Mouse (Mus musculus) neural tube, embryonic 14.5 days (tissue): ENCODE results near the gene Nek10. TPM values are rescaled to one million over a fixed set of nuclear protein-coding genes. Genes with fewer than 3 reads are reported as not detected.

Source experiments
- ATAC-seq: fragments of 200-750 bp; cut with Nextera tagmentation; 2 replicates; pipeline ENCODE4 v1.8.0; 2017; ENCODE audit warnings: low read depth, mild to moderate bottlenecking, moderate TSS enrichment, moderate library complexity
- H3K27ac ChIP-seq: fragments of 300-500 bp; sonication (generic); 2 replicates; pipeline ENCODE4 v1.5.1; 2014; ENCODE audit warnings: low read depth, mild to moderate bottlenecking, control low read depth, low read length, moderate library complexity, mixed read lengths
- H3K27me3 ChIP-seq: fragments of 300-500 bp; sonication (generic); 2 replicates; pipeline ENCODE4 v1.6.1; 2014; ENCODE audit warnings: low read length; ENCODE audit not compliant: control insufficient read depth, insufficient read depth
- H3K36me3 ChIP-seq: fragments of 300-500 bp; sonication (generic); 2 replicates; pipeline ENCODE4 v1.6.1; 2014; ENCODE audit warnings: low read length, mixed read lengths; ENCODE audit not compliant: control insufficient read depth, insufficient read depth
- H3K4me1 ChIP-seq: fragments of 300-500 bp; sonication (generic); 2 replicates; pipeline ENCODE4 v1.6.1; 2014; ENCODE audit warnings: low read length; ENCODE audit not compliant: control insufficient read depth, insufficient read depth
- H3K4me2 ChIP-seq: fragments of 300-500 bp; sonication (generic); 2 replicates; pipeline ENCODE4 v1.6.1; 2014; ENCODE audit warnings: mild to moderate bottlenecking, low read depth, low read length, control low read depth
- H3K4me3 ChIP-seq: fragments of 300-500 bp; sonication (generic); 2 replicates; pipeline ENCODE4 v1.5.1; 2014; ENCODE audit warnings: low read depth, low read length, control low read depth, mixed read lengths
- H3K9ac ChIP-seq: fragments of 300-500 bp; sonication (generic); replicated peaks from 2 replicates; pipeline ENCODE4 v1.6.1; 2014; ENCODE audit warnings: low read depth, mild to moderate bottlenecking, control low read depth, low read length, mixed read lengths
- H3K9me3 ChIP-seq: fragments of 300-500 bp; sonication (generic); 2 replicates; pipeline ENCODE4 v1.6.1; 2016; ENCODE audit warnings: low read length; ENCODE audit not compliant: control insufficient read depth
- WGBS: fragments of 180-500 bp; shearing (Covaris S2); extraction: QIAGEN DNeasy Blood & Tissue Kit; methylation state at CpG from one replicate; pipeline ENCODE4 v1.1.7; 2014; 5-methylcytosine and 5-hydroxymethylcytosine counted together
- polyA plus RNA-seq: library from polyadenylated mRNA; unstranded; fragments of >200 nt; fragmentation: Nextera tagmentation; extraction: Ambion mirVana; gene quantifications from 2 replicates; pipeline ENCODE4 v1.2.1, GENCODE M21; 2014

The Nek10 gene
- polyA plus RNA-seq, 1 experiment from 2014 or later: 0.04 TPM

GRCm38 (mm10) chr14:14804518-14805212, 1.4 kb downstream of the Nek10 start:
- 77% methylated on average over 5 of the region's 5 CpGs for WGBS
- peak; percentile 42 for ATAC-seq

GRCm38 (mm10) chr14:14832520-14833240, 29.5 kb downstream of the Nek10 start:
- Histone ChIP-seq H3K36me3 (no peaks in the 10 kb centered on the region), H3K4me2 (no peak overlapping the region)
- no peak for ATAC-seq

More at GRCm38 (mm10) chr14:14804518-14805212, 1.4 kb downstream of the Nek10 start:
- no peak overlapping the region for H3K9ac ChIP-seq
- H3K4me1 ChIP-seq: no peaks in the 10 kb centered on the region
- H3K4me2 ChIP-seq: no peak overlapping the region
- no peaks in the 10 kb centered on the region for H3K9me3 ChIP-seq
- H3K4me3 ChIP-seq: no peak overlapping the region
- H3K27me3 ChIP-seq: no peaks in the 10 kb centered on the region
- peaks cover 9% of the 10 kb centered on the region; the same call in 1 of the 2 replicates for H3K36me3 ChIP-seq
- no peak overlapping the region for H3K27ac ChIP-seq

GRCm38 (mm10) chr14:14833498-14833897, 30.3 kb downstream of the Nek10 start:
- H3K4me3 ChIP-seq: no peak overlapping the region
- WGBS: 79% methylated on average over 1 of the region's 1 CpGs
- H3K27ac ChIP-seq: no peak overlapping the region
- H3K4me2 ChIP-seq: no peak overlapping the region
- H3K9me3 ChIP-seq: no peaks in the 10 kb centered on the region
- no peak overlapping the region for H3K9ac ChIP-seq
- no peaks in the 10 kb centered on the region for H3K36me3 ChIP-seq
- H3K4me1 ChIP-seq: no peaks in the 10 kb centered on the region
- H3K27me3 ChIP-seq: no peaks in the 10 kb centered on the region
- no peak for ATAC-seq

More at GRCm38 (mm10) chr14:14832520-14833240, 29.5 kb downstream of the Nek10 start:
- no peaks in the 10 kb centered on the region for H3K9me3 ChIP-seq
- H3K27me3 ChIP-seq: no peaks in the 10 kb centered on the region
- 77% methylated on average over 12 of the region's 12 CpGs for WGBS
- H3K4me1 ChIP-seq: no peaks in the 10 kb centered on the region
- H3K27ac ChIP-seq: no peak overlapping the region
- H3K9ac ChIP-seq: no peak overlapping the region
- no peak overlapping the region for H3K4me3 ChIP-seq

GRCm38 (mm10) chr14:14834266-14834665, 31.1 kb downstream of the Nek10 start:
- WGBS: 93% methylated on average over 2 of the region's 2 CpGs
- H3K4me2 ChIP-seq: no peak overlapping the region
- no peaks in the 10 kb centered on the region for H3K36me3 ChIP-seq
- H3K27me3 ChIP-seq: no peaks in the 10 kb centered on the region
- no peaks in the 10 kb centered on the region for H3K9me3 ChIP-seq
- no peak for ATAC-seq
- H3K27ac ChIP-seq: no peak overlapping the region
- H3K4me3 ChIP-seq: no peak overlapping the region
- no peaks in the 10 kb centered on the region for H3K4me1 ChIP-seq
- H3K9ac ChIP-seq: no peak overlapping the region

GRCm38 (mm10) chr14:14837627-14838026, 34.4 kb downstream of the Nek10 start:
- no peaks in the 10 kb centered on the region for H3K9me3 ChIP-seq
- no peaks in the 10 kb centered on the region for H3K36me3 ChIP-seq
- 72% methylated on average over 4 of the region's 4 CpGs for WGBS

GRCm38 (mm10) chr14:14838109-14838508, 34.9 kb downstream of the Nek10 start:
- no peaks in the 10 kb centered on the region for H3K36me3 ChIP-seq
- no peak overlapping the region for H3K4me2 ChIP-seq
- no peaks in the 10 kb centered on the region for H3K27me3 ChIP-seq
- no peak overlapping the region for H3K4me3 ChIP-seq
- no peak overlapping the region for H3K9ac ChIP-seq
- H3K4me1 ChIP-seq: no peaks in the 10 kb centered on the region
- ATAC-seq: no peak
- no peak overlapping the region for H3K27ac ChIP-seq
- no peaks in the 10 kb centered on the region for H3K9me3 ChIP-seq
- WGBS: 83% methylated on average over 1 of the region's 1 CpGs

More at GRCm38 (mm10) chr14:14837627-14838026, 34.4 kb downstream of the Nek10 start:
- Histone ChIP-seq H3K27me3 (no peaks in the 10 kb centered on the region), H3K4me1 (no peaks in the 10 kb centered on the region), H3K9ac (no peak overlapping the region), H3K4me3 (no peak overlapping the region), H3K27ac (no peak overlapping the region), H3K4me2 (no peak overlapping the region)
- ATAC-seq: no peak

GRCm38 (mm10) chr14:14842734-14843530, 39.7 kb downstream of the Nek10 start:
- ATAC-seq: no peak
- Histone ChIP-seq H3K36me3 (no peaks in the 10 kb centered on the region), H3K4me1 (no peaks in the 10 kb centered on the region), H3K27me3 (no peaks in the 10 kb centered on the region), H3K4me2 (no peak overlapping the region), H3K9me3 (no peaks in the 10 kb centered on the region), H3K4me3 (no peak overlapping the region), H3K9ac (no peak overlapping the region), H3K27ac (no peak overlapping the region)
- WGBS: 80% methylated on average over 8 of the region's 8 CpGs

GRCm38 (mm10) chr14:14852838-14853237, 49.6 kb downstream of the Nek10 start:
- Histone ChIP-seq H3K4me2 (no peak overlapping the region), H3K36me3 (no peaks in the 10 kb centered on the region), H3K27ac (no peak overlapping the region), H3K4me1 (no peaks in the 10 kb centered on the region), H3K27me3 (no peaks in the 10 kb centered on the region), H3K4me3 (no peak overlapping the region), H3K9ac (no peak overlapping the region), H3K9me3 (no peaks in the 10 kb centered on the region)
- ATAC-seq: peak; percentile 38; the same call in 1 of the 2 replicates
- WGBS: 36% methylated on average over 3 of the region's 3 CpGs
